Mouse (Mus musculus): Measurements from ENCODE around the gene Sptb.

- TF ChIP-seq GATA1 (IDR thresholded peaks at IDR 0.05; ENCODE audit: borderline replicate concordance, low read length), result no peak
- no peak for TF ChIP-seq FLI1 (IDR thresholded peaks at IDR 0.05; ENCODE audit: low read length)
Measured at GRCm38 (mm10) chr12:76604546-76604945, 105.8 kb downstream of the Sptb start.
